ENCODE assay signal across 12 mouse cellular contexts in genomic region chr4:82614466-82614805, GRCm38 (mm10).
A peak's percentile ranks its signal among the peaks of the same experiment; 100 is the strongest.
DNase-seq lines count a peak whose midpoint lies in the region; ATAC-seq and TF ChIP-seq lines count a peak whose summit lies in the region.
"Had no signal": no experiment of that assay in that cellular context is flagged by ENCODE, and none has a peak within 500 bp of the region (broad histone marks: within the 10 kb centered on the region; RNA-seq: fewer than 3 reads in every experiment).

No protein-coding gene starts in this region.

- no peak overlapping the region for H3K4me2 ChIP-seq in lung, embryonic 16.5 days (ENCODE audit: low read depth, low read length)
- H3K4me2 ChIP-seq in forebrain, postnatal 0 days (ENCODE audit: low read depth) = no peak overlapping the region
- H3K4me2 ChIP-seq in neural tube, embryonic 14.5 days (ENCODE audit: low read depth, low read length) = peak overlapping the region; percentile 21; the same call in 1 of the 2 replicates

- no peak overlapping the region for H3K27ac ChIP-seq in lung, embryonic 16.5 days (ENCODE audit: low read length)
- 0 out of 2 replicates have a peak overlapping the region, but pooled peaks have one; percentile 15 for H3K27ac ChIP-seq in forebrain, postnatal 0 days (ENCODE audit: low read depth, low read length)
- no peak overlapping the region for H3K27ac ChIP-seq in neural tube, embryonic 14.5 days (ENCODE audit: low read depth, low read length)
- H3K27ac ChIP-seq: stomach, embryonic 15.5 days had no signal

- peaks cover 9% of the 10 kb centered on the region; the same call in 1 of the 2 replicates for H3K4me1 ChIP-seq in lung, embryonic 16.5 days (replicated peaks; ENCODE audit: control insufficient read depth, insufficient read depth, low read length)
- H3K4me1 ChIP-seq in forebrain, postnatal 0 days (ENCODE audit: insufficient read depth) = 0 out of 2 replicates have a peak, but pooled peaks cover 3% of the 10 kb centered on the region
- 0 out of 2 replicates have a peak, but pooled peaks cover 4% of the 10 kb centered on the region for H3K4me1 ChIP-seq in neural tube, embryonic 14.5 days (ENCODE audit: control insufficient read depth, insufficient read depth, low read length)
- H3K4me1 ChIP-seq: stomach, embryonic 15.5 days had no signal

- intact Hi-C loops in left cerebral cortex, postnatal 4 days (cut with DNase I) = loop anchor here (10.0 kb wide), 5 partner anchors 110 to 1750 kb away; no protein-coding TSS in a partner anchor

- WGBS in lung, embryonic 16.5 days = 49% methylated on average over 7 of the region's 7 CpGs
- WGBS in forebrain, postnatal 0 days = 19% methylated on average over 7 of the region's 7 CpGs
- 17% methylated on average over 7 of the region's 7 CpGs for WGBS in neural tube, embryonic 14.5 days

- no peak overlapping the region for H3K4me3 ChIP-seq in lung, embryonic 16.5 days (ENCODE audit: low read length)
- no peak overlapping the region for H3K4me3 ChIP-seq in forebrain, postnatal 0 days (ENCODE audit: low read depth, low read length)
- no peak overlapping the region for H3K4me3 ChIP-seq in neural tube, embryonic 14.5 days (ENCODE audit: low read depth, low read length)
- H3K4me3 ChIP-seq: myocyte; stomach, embryonic 15.5 days had no signal

- ATAC-seq in lung, embryonic 16.5 days (ENCODE audit: low read depth) = 0 out of 2 replicates have a peak, but pooled peaks have one; percentile 21
- ATAC-seq in forebrain, postnatal 0 days = peak; percentile 53
- ATAC-seq in megakaryocyte progenitor cell, adult 5-6 weeks (replicated peaks; ENCODE audit: poor library complexity) = 0 out of 2 replicates have a peak, but pooled peaks have one; percentile 3
- peak; percentile 69 for ATAC-seq in neural tube, embryonic 14.5 days (ENCODE audit: low read depth)
- no peak for ATAC-seq in erythroblast, adult 5-6 weeks (replicated peaks; ENCODE audit: low FRiP score, poor library complexity, severe bottlenecking)

- TF ChIP-seq CTCF in forebrain, postnatal 0 days (IDR thresholded peaks at IDR 0.05; ENCODE audit: low read depth) = no peak

- DNase-seq in lung, postnatal 10 days = no peak
- DNase-seq in forebrain, postnatal 0 days = no peak
- no peak for DNase-seq in left cerebral cortex, postnatal 4 days
- no peak for DNase-seq in gastrocnemius, adult 8-10 months (ENCODE audit: low spot score in 2 of 2)
- DNase-seq: right cerebral cortex, postnatal 14 days had no signal

- H3K9ac ChIP-seq in lung, embryonic 16.5 days (ENCODE audit: low read length) = no peak overlapping the region
- no peak overlapping the region for H3K9ac ChIP-seq in forebrain, postnatal 0 days
- H3K9ac ChIP-seq in neural tube, embryonic 14.5 days (replicated peaks; ENCODE audit: low read depth, low read length) = no peak overlapping the region
- H3K9ac ChIP-seq: lung, embryonic 14.5 days; stomach, embryonic 15.5 days had no signal

- no peaks in the 10 kb centered on the region for H3K9me3 ChIP-seq in lung, embryonic 16.5 days (ENCODE audit: control insufficient read depth, low read length)
- H3K9me3 ChIP-seq in forebrain, postnatal 0 days (ENCODE audit: low read length) = no peaks in the 10 kb centered on the region
- H3K9me3 ChIP-seq in neural tube, embryonic 14.5 days (ENCODE audit: control insufficient read depth, low read length) = no peaks in the 10 kb centered on the region
- H3K9me3 ChIP-seq: stomach, embryonic 15.5 days had no signal

- no peaks in the 10 kb centered on the region for H3K27me3 ChIP-seq in lung, embryonic 16.5 days (ENCODE audit: control insufficient read depth, insufficient read depth, low read depth, low read length)
- H3K27me3 ChIP-seq in forebrain, postnatal 0 days (ENCODE audit: insufficient read depth, low read length) = no peaks in the 10 kb centered on the region
- H3K27me3 ChIP-seq in neural tube, embryonic 14.5 days (ENCODE audit: control insufficient read depth, insufficient read depth, low read length) = no peaks in the 10 kb centered on the region
- H3K27me3 ChIP-seq: stomach, embryonic 15.5 days had no signal

- H3K36me3 ChIP-seq in lung, embryonic 16.5 days (ENCODE audit: control insufficient read depth, insufficient read depth, low read length) = no peaks in the 10 kb centered on the region
- H3K36me3 ChIP-seq in forebrain, postnatal 0 days (ENCODE audit: insufficient read depth) = no peaks in the 10 kb centered on the region
- no peaks in the 10 kb centered on the region for H3K36me3 ChIP-seq in neural tube, embryonic 14.5 days (ENCODE audit: control insufficient read depth, insufficient read depth, low read length)
- H3K36me3 ChIP-seq: stomach, embryonic 15.5 days had no signal
